Mouse (Mus musculus) hindbrain, postnatal 0 days (tissue): ENCODE measurements at regions not wholly inside any gene's neighbourhood (a gene's known extent, or its start where the extent isn't known, plus 50 kb on each side); places are given as distances from the start of the nearest gene placed in this dataset.

ENCODE experiments used
- ATAC-seq: fragments of 200-750 bp; cut with Nextera tagmentation; 2 replicates; pipeline ENCODE4 v1.8.0; 2017; ENCODE audit warnings: mild to moderate bottlenecking, moderate TSS enrichment, moderate library complexity
- DNase-seq: peaks from one replicate; pipeline ENCODE4 v3.0.0-alpha.2; 2015; ENCODE audit warnings: low spot score
- H3K27ac ChIP-seq: fragments of 300-500 bp; sonication (generic); 2 replicates; pipeline ENCODE4 v1.5.1; 2014; ENCODE audit warnings: mild to moderate bottlenecking
- H3K27me3 ChIP-seq: fragments of 300-500 bp; sonication (generic); 2 replicates; pipeline ENCODE4 v1.6.1; 2014; ENCODE audit warnings: low read length, mixed read lengths; ENCODE audit not compliant: insufficient read depth
- H3K36me3 ChIP-seq: fragments of 300-500 bp; sonication (generic); 2 replicates; pipeline ENCODE4 v1.6.1; 2014; ENCODE audit warnings: low read length, mixed read lengths; ENCODE audit not compliant: insufficient read depth
- H3K4me1 ChIP-seq: fragments of 300-500 bp; sonication (generic); 2 replicates; pipeline ENCODE4 v1.6.1; 2014; ENCODE audit warnings: antibody characterized with exemption, low read length, mixed read lengths; ENCODE audit not compliant: insufficient read depth
- H3K4me2 ChIP-seq: fragments of 300-500 bp; sonication (generic); 2 replicates; pipeline ENCODE4 v1.6.1; 2014; ENCODE audit warnings: low read depth, mild to moderate bottlenecking, low read length, moderate library complexity, mixed read lengths
- H3K4me3 ChIP-seq: fragments of 300-500 bp; sonication (generic); 2 replicates; pipeline ENCODE4 v1.5.1; 2014; ENCODE audit warnings: low read length
- H3K9ac ChIP-seq: fragments of 300-500 bp; sonication (generic); replicated peaks from 2 replicates; pipeline ENCODE4 v1.6.1; 2014; ENCODE audit warnings: mild to moderate bottlenecking, low read length, moderate library complexity, mixed read lengths
- H3K9me3 ChIP-seq: fragments of 300-500 bp; sonication (generic); 2 replicates; pipeline ENCODE4 v1.6.1; 2016; ENCODE audit warnings: low read length, mixed read lengths
- CTCF ChIP-seq: IDR thresholded peaks from 2 replicates; pipeline ENCODE4 v1.5.1; 2016; ENCODE audit warnings: antibody characterized with exemption, control low read depth, low read depth
- WGBS: fragments of 180-500 bp; shearing (Covaris S2); extraction: QIAGEN DNeasy Blood & Tissue Kit; methylation state at CpG from one replicate; pipeline ENCODE4 v1.1.7; 2014; 5-methylcytosine and 5-hydroxymethylcytosine counted together

DNA sequence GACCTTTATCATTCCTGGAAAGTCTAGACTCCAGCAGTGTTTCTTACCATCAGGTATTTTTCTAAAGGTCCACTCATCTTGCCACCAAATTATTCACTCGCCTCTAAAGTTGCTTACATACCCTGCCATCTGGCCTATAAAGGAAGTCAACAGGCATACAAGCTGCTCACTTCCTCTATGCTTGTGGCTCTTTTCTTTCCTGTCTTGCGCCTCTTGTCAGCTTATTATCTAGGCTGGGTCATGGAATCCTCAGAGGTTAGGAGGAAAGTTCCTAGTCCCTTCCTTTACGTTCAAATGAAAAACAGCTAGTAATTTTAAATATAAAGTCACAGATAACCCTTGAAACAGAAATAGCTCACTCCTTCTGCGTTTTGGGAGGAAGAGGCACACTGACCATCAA is 97.9 kb downstream of the Lipi start:
- TF ChIP-seq CTCF: no peak
- H3K36me3 ChIP-seq: no peaks in the 10 kb centered on the region
- no peaks in the 10 kb centered on the region for H3K9me3 ChIP-seq
- DNase-seq: no peak
- WGBS: 76% methylated on average over 4 of the region's 4 CpGs
- no peak overlapping the region for H3K4me2 ChIP-seq
- H3K9ac ChIP-seq: no peak overlapping the region
- no peaks in the 10 kb centered on the region for H3K4me1 ChIP-seq
- no peak overlapping the region for H3K4me3 ChIP-seq
- ATAC-seq: no peak
- H3K27me3 ChIP-seq: no peaks in the 10 kb centered on the region
- H3K27ac ChIP-seq: no peak overlapping the region

DNA sequence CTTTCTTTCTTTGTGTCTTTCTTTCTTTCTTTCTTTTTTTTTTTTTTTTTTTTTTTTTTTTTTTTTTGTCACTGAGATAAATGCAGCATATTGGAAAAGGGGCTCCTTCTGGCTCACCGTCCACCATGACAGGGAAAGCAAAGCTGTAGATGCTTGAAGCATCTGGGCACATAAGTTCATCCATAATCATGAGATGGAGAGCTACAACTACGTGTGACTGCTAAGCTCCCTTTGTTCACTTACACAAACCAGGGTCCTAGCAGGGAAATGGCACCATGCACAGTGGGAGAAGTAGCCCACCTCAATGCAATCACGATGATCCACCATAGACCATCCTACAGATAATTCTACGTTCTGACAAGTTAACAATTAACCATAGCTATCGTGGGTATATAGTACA is 102.0 kb downstream of the Lipi start:
- Histone ChIP-seq H3K36me3 (no peaks in the 10 kb centered on the region), H3K4me3 (no peak overlapping the region), H3K9me3 (no peaks in the 10 kb centered on the region), H3K4me2 (no peak overlapping the region), H3K9ac (no peak overlapping the region), H3K27ac (no peak overlapping the region), H3K27me3 (no peaks in the 10 kb centered on the region), H3K4me1 (no peaks in the 10 kb centered on the region)
- no peak for TF ChIP-seq CTCF
- WGBS: 77% methylated on average over 5 of the region's 5 CpGs
- DNase-seq (no peak), ATAC-seq (no peak)

- TF ChIP-seq CTCF: no peak
- ATAC-seq (no peak), DNase-seq (no peak)
- no peak overlapping the region for H3K4me2 ChIP-seq
- 89% methylated on average over 6 of the region's 6 CpGs for WGBS
- H3K36me3 ChIP-seq: no peaks in the 10 kb centered on the region
- no peaks in the 10 kb centered on the region for H3K4me1 ChIP-seq
- no peak overlapping the region for H3K9ac ChIP-seq
- no peak overlapping the region for H3K27ac ChIP-seq
- H3K9me3 ChIP-seq: no peaks in the 10 kb centered on the region
- H3K4me3 ChIP-seq: no peak overlapping the region
- H3K27me3 ChIP-seq: no peaks in the 10 kb centered on the region
These were observed 120.4 kb downstream of the Lipi start for GRCm38 (mm10) chr16:75465420-75465975.

DNA sequence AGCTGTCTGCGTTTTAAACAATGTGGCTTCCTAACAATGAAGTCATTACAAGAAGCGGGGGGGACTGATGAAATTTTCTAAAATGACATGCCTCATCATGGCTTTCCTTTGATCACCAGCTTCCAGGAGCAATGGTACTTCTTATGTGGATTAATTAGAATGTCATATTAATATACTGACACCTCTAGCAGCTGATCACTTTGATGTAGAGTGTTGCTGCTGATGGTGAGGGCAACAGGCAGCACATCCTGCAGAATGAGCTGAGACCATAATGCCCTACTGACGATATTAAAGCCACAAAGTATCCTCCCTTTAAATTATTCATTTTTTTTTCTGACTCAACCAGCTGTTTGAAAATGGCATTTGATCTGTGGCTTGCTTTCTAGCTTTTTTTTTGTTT is 123.7 kb downstream of the Lipi start:
- Histone ChIP-seq H3K9me3 (no peaks in the 10 kb centered on the region), H3K36me3 (no peaks in the 10 kb centered on the region), H3K4me2 (no peak overlapping the region), H3K27me3 (no peaks in the 10 kb centered on the region), H3K9ac (no peak overlapping the region), H3K4me1 (no peaks in the 10 kb centered on the region), H3K27ac (no peak overlapping the region), H3K4me3 (no peak overlapping the region)
- ATAC-seq (no peak), DNase-seq (no peak)
- TF ChIP-seq CTCF: no peak
- 69% methylated on average over 3 of the region's 3 CpGs for WGBS

GRCm38 (mm10) chr16:75446901-75447514 is 138.9 kb downstream of the Lipi start:
- Histone ChIP-seq H3K4me3 (peak overlapping the region; percentile 44), H3K4me1 (0 out of 2 replicates have a peak, but pooled peaks cover 3% of the 10 kb centered on the region), H3K27ac (no peak overlapping the region), H3K9me3 (no peaks in the 10 kb centered on the region), H3K27me3 (no peaks in the 10 kb centered on the region), H3K9ac (peak overlapping the region; percentile 40), H3K4me2 (peak overlapping the region; percentile 76), H3K36me3 (no peaks in the 10 kb centered on the region)
- 3% methylated on average over 14 of the region's 14 CpGs for WGBS
- ATAC-seq (peak; percentile 90), DNase-seq (peak; percentile 62)
- TF ChIP-seq CTCF: no peak

GRCm38 (mm10) chr16:75439296-75439695 is 146.6 kb downstream of the Lipi start:
- DNase-seq (no peak), ATAC-seq (no peak)
- WGBS: 93% methylated on average over 3 of the region's 3 CpGs
- Histone ChIP-seq H3K27ac (no peak overlapping the region), H3K27me3 (no peaks in the 10 kb centered on the region), H3K9ac (no peak overlapping the region), H3K4me2 (no peak overlapping the region), H3K36me3 (no peaks in the 10 kb centered on the region), H3K4me3 (no peak overlapping the region), H3K4me1 (no peaks in the 10 kb centered on the region), H3K9me3 (no peaks in the 10 kb centered on the region)
- TF ChIP-seq CTCF: no peak

- Histone ChIP-seq H3K27ac (no peak overlapping the region), H3K9me3 (no peaks in the 10 kb centered on the region), H3K4me3 (no peak overlapping the region), H3K27me3 (no peaks in the 10 kb centered on the region), H3K4me1 (no peaks in the 10 kb centered on the region), H3K9ac (no peak overlapping the region), H3K4me2 (no peak overlapping the region), H3K36me3 (no peaks in the 10 kb centered on the region)
- WGBS: 66% methylated on average over 6 of the region's 6 CpGs
- DNase-seq (no peak), ATAC-seq (no peak)
- TF ChIP-seq CTCF: no peak
These were observed 152.6 kb downstream of the Lipi start for GRCm38 (mm10) chr16:75433227-75433626.
